Mouse (Mus musculus) cerebellum, adult (tissue): ENCODE measurements around the gene Mblac2.
"Not testable (repeated sequence)": the region's sequence is repeated elsewhere in the genome, so short reads cannot be mapped to it uniquely, and the experiment has no call there.

ENCODE experiments used
- ATAC-seq: cut with Nextera tagmentation; 2 replicates; pipeline ENCODE4 v1.9.2; 2017; ENCODE audit warnings: mild to moderate bottlenecking, moderate library complexity, mixed read lengths; ENCODE audit not compliant: insufficient number of reproducible peaks, low FRiP score, low TSS enrichment

Gene Mblac2

GRCm38 (mm10) chr13:81710775-81711545, at the start of gene Mblac2, which contains the start of gene Polr3g:
TSS of gene Mblac2 (plus strand) at chr13:81711341.
TSS of gene Polr3g (minus strand) at chr13:81711013.
- ATAC-seq, result peak; percentile 87

GRCm38 (mm10) chr13:81663566-81664330, 47.4 kb upstream of the Mblac2 start:
- peak; percentile 68 for ATAC-seq

GRCm38 (mm10) chr13:81664331-81664698, 46.8 kb upstream of the Mblac2 start:
- ATAC-seq, result peak; percentile 92

- no peak for ATAC-seq
These were observed 43.4 kb upstream of the Mblac2 start for GRCm38 (mm10) chr13:81667713-81668112.

GRCm38 (mm10) chr13:81675333-81675732, 35.8 kb upstream of the Mblac2 start:
- ATAC-seq, result no peak

GRCm38 (mm10) chr13:81683107-81683506, 28.0 kb upstream of the Mblac2 start:
- ATAC-seq, result no peak

GRCm38 (mm10) chr13:81684258-81684657, 26.9 kb upstream of the Mblac2 start:
- ATAC-seq, result no peak

GRCm38 (mm10) chr13:81684884-81685283, 26.3 kb upstream of the Mblac2 start:
- ATAC-seq, result no peak

GRCm38 (mm10) chr13:81689587-81689986, 21.6 kb upstream of the Mblac2 start:
- no peak for ATAC-seq

- no peak for ATAC-seq
These were observed 20.7 kb upstream of the Mblac2 start for GRCm38 (mm10) chr13:81690477-81690876.

GRCm38 (mm10) chr13:81691606-81692005, 19.5 kb upstream of the Mblac2 start:
- ATAC-seq, result 0 out of 2 replicates have a peak, but pooled peaks have one; percentile 10

GRCm38 (mm10) chr13:81694446-81694845, 16.7 kb upstream of the Mblac2 start:
- ATAC-seq, result no peak

GRCm38 (mm10) chr13:81703148-81703547, 8.0 kb upstream of the Mblac2 start:
- no peak for ATAC-seq

- no peak for ATAC-seq
These were observed 7.5 kb upstream of the Mblac2 start for GRCm38 (mm10) chr13:81703621-81704020.

- no peak for ATAC-seq
These were observed 4.8 kb upstream of the Mblac2 start for GRCm38 (mm10) chr13:81706311-81706710.

GRCm38 (mm10) chr13:81709805-81710204, 1.3 kb upstream of the Mblac2 start:
- no peak for ATAC-seq

GRCm38 (mm10) chr13:81710266-81710665, 875 bp upstream of the Mblac2 start:
- no peak for ATAC-seq

- ATAC-seq, result peak; percentile 31
These were observed 618 bp downstream of the Mblac2 start for GRCm38 (mm10) chr13:81711546-81712371.

- ATAC-seq, result no peak
These were observed 2.8 kb downstream of the Mblac2 start for GRCm38 (mm10) chr13:81713896-81714295.

GRCm38 (mm10) chr13:81728141-81728540, 17.0 kb downstream of the Mblac2 start:
- ATAC-seq, result not testable (repeated sequence)

GRCm38 (mm10) chr13:81729102-81729501, 18.0 kb downstream of the Mblac2 start:
- no peak for ATAC-seq
